Mouse (Mus musculus) right cerebral cortex, postnatal 25 days (tissue): ENCODE results near the gene Gm9857.

ENCODE experiments used
- DNase-seq: peaks from one replicate; pipeline ENCODE4 v3.0.0; 2022

Gm9857 gene

GRCm38 (mm10) chr3:108921822-108922221, 18.4 kb downstream of the Gm9857 start:
- no peak for DNase-seq

GRCm38 (mm10) chr3:108920442-108921070, 19.7 kb downstream of the Gm9857 start:
- DNase-seq: no peak

- DNase-seq: no peak
Observed at GRCm38 (mm10) chr3:108918852-108919251, 21.4 kb downstream of the Gm9857 start.

GRCm38 (mm10) chr3:108917986-108918385, 22.3 kb downstream of the Gm9857 start:
- DNase-seq: no peak

GRCm38 (mm10) chr3:108916857-108917256, 23.4 kb downstream of the Gm9857 start:
- DNase-seq: no peak

- DNase-seq: no peak
Observed at GRCm38 (mm10) chr3:108915999-108916398, 24.2 kb downstream of the Gm9857 start.

GRCm38 (mm10) chr3:108911548-108912413, 28.5 kb downstream of the Gm9857 start, which contains the start of gene Prpf38b:
Prpf38b (minus strand) TSS chr3:108911727.
- DNase-seq: peak; percentile 96

GRCm38 (mm10) chr3:108911081-108911547, 29.1 kb downstream of the Gm9857 start:
- no peak for DNase-seq

- no peak for DNase-seq
Observed at GRCm38 (mm10) chr3:108910303-108911080, 29.8 kb downstream of the Gm9857 start.

GRCm38 (mm10) chr3:108902934-108903333, 37.3 kb downstream of the Gm9857 start:
- DNase-seq: no peak

GRCm38 (mm10) chr3:108902038-108902437, 38.2 kb downstream of the Gm9857 start:
- DNase-seq: no peak

GRCm38 (mm10) chr3:108900681-108901080, 39.6 kb downstream of the Gm9857 start:
- DNase-seq: no peak

GRCm38 (mm10) chr3:108900147-108900546, 40.1 kb downstream of the Gm9857 start:
- DNase-seq: no peak

GRCm38 (mm10) chr3:108898640-108899039, 41.6 kb downstream of the Gm9857 start:
- no peak for DNase-seq

- DNase-seq: no peak
Observed at GRCm38 (mm10) chr3:108892914-108893313, 47.3 kb downstream of the Gm9857 start.

GRCm38 (mm10) chr3:108892080-108892479, 48.2 kb downstream of the Gm9857 start:
- no peak for DNase-seq
